Mouse (Mus musculus): ENCODE results near the gene Vill.

Vill gene

GRCm38 (mm10) chr9:119034069-119034468, 18.5 kb upstream of the Vill start:
- intact Hi-C loops (cut with DNase I): loop anchor here (5.0 kb wide), 1 partner anchor 33 kb away; no protein-coding TSS in a partner anchor

- intact Hi-C loops (cut with DNase I): loop anchor here (5.0 kb wide), 1 partner anchor 32 kb away; no protein-coding TSS in a partner anchor
Observed at GRCm38 (mm10) chr9:119034676-119035665, 17.6 kb upstream of the Vill start.

GRCm38 (mm10) chr9:119035836-119036235, 16.7 kb upstream of the Vill start:
- intact Hi-C loops (cut with DNase I): no loop called here

GRCm38 (mm10) chr9:119037076-119037730, 15.4 kb upstream of the Vill start:
- intact Hi-C loops (cut with DNase I): no loop called here

- intact Hi-C loops (cut with DNase I): no loop called here
Observed at GRCm38 (mm10) chr9:119038574-119038973, 14.0 kb upstream of the Vill start.

GRCm38 (mm10) chr9:119040101-119040775, 12.3 kb upstream of the Vill start:
- intact Hi-C loops (cut with DNase I): no loop called here

GRCm38 (mm10) chr9:119048182-119048903, 4.2 kb upstream of the Vill start:
- intact Hi-C loops (cut with DNase I): no loop called here

GRCm38 (mm10) chr9:119051158-119051557, 1.4 kb upstream of the Vill start:
- intact Hi-C loops (cut with DNase I): no loop called here

GRCm38 (mm10) chr9:119053964-119054576, 1.5 kb downstream of the Vill start:
- intact Hi-C loops (cut with DNase I): no loop called here

- intact Hi-C loops (cut with DNase I): no loop called here
Observed at GRCm38 (mm10) chr9:119055336-119055735, 2.8 kb downstream of the Vill start.

- intact Hi-C loops (cut with DNase I): no loop called here
Observed at GRCm38 (mm10) chr9:119058245-119058644, 5.7 kb downstream of the Vill start.

GRCm38 (mm10) chr9:119060701-119061100, 8.1 kb downstream of the Vill start:
- intact Hi-C loops (cut with DNase I): loop anchor here (10.0 kb wide), 1 partner anchor 476 kb away; no protein-coding TSS in a partner anchor

- intact Hi-C loops (cut with DNase I): loop anchor here (10.0 kb wide), 1 partner anchor 478 kb away; no protein-coding TSS in a partner anchor
Observed at GRCm38 (mm10) chr9:119063036-119063644, 10.6 kb downstream of the Vill start.

- intact Hi-C loops (cut with DNase I): loop anchor here (10.0 kb wide), 1 partner anchor 479 kb away; no protein-coding TSS in a partner anchor
Observed at GRCm38 (mm10) chr9:119064296-119064695, 11.7 kb downstream of the Vill start.

GRCm38 (mm10) chr9:119067601-119068000, 15.0 kb downstream of the Vill start:
- intact Hi-C loops (cut with DNase I): loop anchor here (5.0 to 10.0 kb wide), 2 partner anchors 35 to 483 kb away; no protein-coding TSS in a partner anchor

GRCm38 (mm10) chr9:119068266-119068665, 15.7 kb downstream of the Vill start:
- intact Hi-C loops (cut with DNase I): loop anchor here (2.0 to 10.0 kb wide), 3 partner anchors 36 to 483 kb away; no protein-coding TSS in a partner anchor

GRCm38 (mm10) chr9:119070173-119070825, 17.7 kb downstream of the Vill start:
- intact Hi-C loops (cut with DNase I): no loop called here

- intact Hi-C loops (cut with DNase I): no loop called here
Observed at GRCm38 (mm10) chr9:119071786-119072185, 19.2 kb downstream of the Vill start.

Data from adrenal gland (tissue).